Mouse (Mus musculus): ENCODE measurements around the gene Slx4ip. TPM values are rescaled to one million over a fixed set of nuclear protein-coding genes. Genes with fewer than 3 reads are reported as not detected.

The Slx4ip gene
- polyA plus RNA-seq, 1 experiment from 2014 or later = 2.7 TPM

DNA sequence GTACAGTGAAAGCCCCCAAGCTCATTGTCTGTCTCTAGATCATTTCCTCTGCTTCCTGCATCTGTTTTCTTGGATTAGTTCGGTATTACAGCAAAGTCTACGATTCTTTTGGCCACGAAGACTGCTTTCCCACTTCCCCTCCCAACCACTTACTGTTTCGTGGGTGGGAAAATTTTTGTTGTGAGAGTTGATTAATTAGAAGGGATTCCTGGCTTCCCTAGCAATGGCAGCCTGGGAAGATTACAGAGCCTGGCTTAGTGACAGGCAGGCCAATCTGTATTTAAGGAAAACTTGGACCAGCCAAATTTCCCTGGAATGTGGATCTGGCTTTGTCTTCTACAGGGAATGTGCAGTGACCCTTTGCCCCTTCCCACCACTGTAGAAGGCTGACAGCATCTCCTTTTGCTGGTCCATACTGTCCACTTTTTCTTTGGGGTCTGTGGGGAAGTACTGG lies 21.0 kb downstream of the Slx4ip start:
- no peak overlapping the region for H3K4me2 ChIP-seq
- H3K4me1 ChIP-seq (replicated peaks) = peaks cover 9% of the 10 kb centered on the region
- no peaks in the 10 kb centered on the region for H3K36me3 ChIP-seq
- H3K4me3 ChIP-seq (replicated peaks) = no peak overlapping the region
- WGBS (ENCODE audit: insufficient replicate concordance) = 30% methylated on average over 4 of the region's 4 CpGs
- H3K9me3 ChIP-seq (replicated peaks) = no peaks in the 10 kb centered on the region
- no peak overlapping the region for H3K27ac ChIP-seq
- DNase-seq (no peak), ATAC-seq (ENCODE audit: low read depth) (no peak)
- no peak overlapping the region for H3K9ac ChIP-seq
- no peaks in the 10 kb centered on the region for H3K27me3 ChIP-seq

DNA sequence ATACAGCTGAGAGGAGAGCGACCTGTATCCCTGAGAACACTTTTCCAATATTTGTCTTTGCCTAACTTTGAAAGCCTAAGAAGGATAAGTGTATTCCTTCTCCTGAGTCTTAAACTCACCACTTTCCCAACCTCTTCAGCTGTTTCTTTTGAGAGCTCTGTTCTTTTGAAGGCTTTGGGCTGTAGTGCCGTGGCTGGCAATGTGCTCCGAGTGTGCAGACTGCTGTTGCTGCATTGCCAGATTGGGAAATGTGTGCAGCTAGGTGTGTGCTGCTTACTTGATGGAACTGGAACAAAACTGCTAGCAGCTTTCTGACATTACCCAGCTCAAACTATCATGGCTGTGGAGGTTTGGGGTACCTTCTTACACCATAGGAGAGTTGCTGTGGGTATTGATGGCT lies 22.0 kb downstream of the Slx4ip start:
- Histone ChIP-seq H3K4me1 (replicated peaks) (peaks cover 6% of the 10 kb centered on the region), H3K36me3 (no peaks in the 10 kb centered on the region), H3K4me2 (no peak overlapping the region), H3K27ac (no peak overlapping the region), H3K9me3 (replicated peaks) (no peaks in the 10 kb centered on the region), H3K27me3 (no peaks in the 10 kb centered on the region), H3K9ac (no peak overlapping the region), H3K4me3 (replicated peaks) (no peak overlapping the region)
- no peak for ATAC-seq (ENCODE audit: low read depth)
- WGBS (ENCODE audit: insufficient replicate concordance) = 85% methylated on average over 3 of the region's 3 CpGs
- no peak for DNase-seq

GRCm38 (mm10) chr2:136914334-136914902 lies 23.4 kb downstream of the Slx4ip start:
- no peak overlapping the region for H3K4me2 ChIP-seq
- no peak for DNase-seq
- no peak for ATAC-seq (ENCODE audit: low read depth)
- WGBS (ENCODE audit: insufficient replicate concordance) = 61% methylated on average over 3 of the region's 3 CpGs
- no peak overlapping the region for H3K4me3 ChIP-seq (replicated peaks)
- H3K4me1 ChIP-seq (replicated peaks) = peaks cover 5% of the 10 kb centered on the region
- H3K9ac ChIP-seq = no peak overlapping the region
- no peaks in the 10 kb centered on the region for H3K27me3 ChIP-seq
- H3K9me3 ChIP-seq (replicated peaks) = no peaks in the 10 kb centered on the region
- no peak overlapping the region for H3K27ac ChIP-seq
- no peaks in the 10 kb centered on the region for H3K36me3 ChIP-seq

- WGBS (ENCODE audit: insufficient replicate concordance) = 73% methylated on average over 1 of the region's 1 CpGs
- Histone ChIP-seq H3K27me3 (no peaks in the 10 kb centered on the region), H3K27ac (peak overlapping the region; percentile 87; the same call in 1 of the 2 replicates), H3K4me2 (no peak overlapping the region), H3K4me3 (replicated peaks) (no peak overlapping the region), H3K9ac (no peak overlapping the region), H3K9me3 (replicated peaks) (no peaks in the 10 kb centered on the region), H3K4me1 (replicated peaks) (peaks cover 24% of the 10 kb centered on the region), H3K36me3 (no peaks in the 10 kb centered on the region)
- no peak for ATAC-seq (ENCODE audit: low read depth)
- DNase-seq = no peak
These were observed 28.4 kb downstream of the Slx4ip start for GRCm38 (mm10) chr2:136919433-136919832.

- peak overlapping the region; percentile 87 for H3K27ac ChIP-seq
- H3K4me2 ChIP-seq = 0 out of 2 replicates have a peak overlapping the region, but pooled peaks have one; percentile 10
These were observed 29.4 kb downstream of the Slx4ip start for GRCm38 (mm10) chr2:136920257-136920993.

GRCm38 (mm10) chr2:136921003-136921408 lies 30.0 kb downstream of the Slx4ip start:
- H3K27me3 ChIP-seq = no peaks in the 10 kb centered on the region
- peaks cover 24% of the 10 kb centered on the region for H3K4me1 ChIP-seq (replicated peaks)
- H3K27ac ChIP-seq = peak overlapping the region; percentile 87
- 0 out of 2 replicates have a peak overlapping the region, but pooled peaks have one; percentile 10 for H3K4me3 ChIP-seq (replicated peaks)
- 34% methylated on average over 4 of the region's 4 CpGs for WGBS (ENCODE audit: insufficient replicate concordance)
- ATAC-seq (ENCODE audit: low read depth) = peak; percentile 97
- no peaks in the 10 kb centered on the region for H3K9me3 ChIP-seq (replicated peaks)
- no peaks in the 10 kb centered on the region for H3K36me3 ChIP-seq
- DNase-seq = peak; percentile 63
- H3K9ac ChIP-seq = no peak overlapping the region
- H3K4me2 ChIP-seq = peak overlapping the region; percentile 40; the same call in 1 of the 2 replicates

More at GRCm38 (mm10) chr2:136920257-136920993, 29.4 kb downstream of the Slx4ip start:
- no peak overlapping the region for H3K4me3 ChIP-seq (replicated peaks)
- peak; percentile 19; the same call in 1 of the 2 replicates for ATAC-seq (ENCODE audit: low read depth)
- no peaks in the 10 kb centered on the region for H3K9me3 ChIP-seq (replicated peaks)
- H3K27me3 ChIP-seq = no peaks in the 10 kb centered on the region
- H3K9ac ChIP-seq = no peak overlapping the region; the same call in 1 of the 2 replicates
- no peaks in the 10 kb centered on the region for H3K36me3 ChIP-seq
- DNase-seq = no peak
- 56% methylated on average over 3 of the region's 3 CpGs for WGBS (ENCODE audit: insufficient replicate concordance)
- peaks cover 24% of the 10 kb centered on the region for H3K4me1 ChIP-seq (replicated peaks)

GRCm38 (mm10) chr2:136936391-136937288 lies 45.6 kb downstream of the Slx4ip start:
- no peaks in the 10 kb centered on the region for H3K4me1 ChIP-seq (replicated peaks)
- no peak overlapping the region for H3K4me2 ChIP-seq
- 53% methylated on average over 4 of the region's 4 CpGs for WGBS (ENCODE audit: insufficient replicate concordance)
- H3K9ac ChIP-seq = no peak overlapping the region
- no peak overlapping the region for H3K27ac ChIP-seq
- H3K4me3 ChIP-seq (replicated peaks) = no peak overlapping the region
- H3K27me3 ChIP-seq = no peaks in the 10 kb centered on the region
- no peak for ATAC-seq (ENCODE audit: low read depth)
- H3K36me3 ChIP-seq = no peaks in the 10 kb centered on the region
- H3K9me3 ChIP-seq (replicated peaks) = no peaks in the 10 kb centered on the region
- no peak for DNase-seq

DNA sequence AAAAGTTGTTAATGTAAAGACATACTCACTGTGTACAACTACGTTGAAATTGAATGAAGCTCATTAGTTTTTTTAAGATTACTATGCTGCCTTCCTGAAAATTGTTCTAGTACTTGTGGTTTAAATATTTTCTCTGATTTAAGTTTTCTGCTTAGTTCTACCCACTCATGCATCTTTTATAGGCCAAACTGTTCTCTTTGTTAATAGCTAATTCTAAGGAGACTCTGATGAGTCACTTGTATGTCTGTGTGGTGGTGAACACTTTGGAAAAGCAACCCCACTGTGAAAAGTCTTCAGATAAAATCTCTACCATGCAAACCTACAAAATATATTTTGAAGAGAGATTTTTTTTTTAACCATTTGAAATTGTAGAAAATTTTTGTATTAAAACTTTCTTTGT lies 47.2 kb downstream of the Slx4ip start:
- WGBS (ENCODE audit: insufficient replicate concordance) = 56% methylated on average over 1 of the region's 1 CpGs
- H3K9me3 ChIP-seq (replicated peaks) = no peaks in the 10 kb centered on the region
- no peak overlapping the region for H3K4me3 ChIP-seq (replicated peaks)
- H3K27ac ChIP-seq = no peak overlapping the region
- H3K36me3 ChIP-seq = no peaks in the 10 kb centered on the region
- H3K4me1 ChIP-seq (replicated peaks) = no peaks in the 10 kb centered on the region
- no peaks in the 10 kb centered on the region for H3K27me3 ChIP-seq
- H3K4me2 ChIP-seq = no peak overlapping the region
- ATAC-seq (ENCODE audit: low read depth) (no peak), DNase-seq (no peak)
- no peak overlapping the region for H3K9ac ChIP-seq

DNA sequence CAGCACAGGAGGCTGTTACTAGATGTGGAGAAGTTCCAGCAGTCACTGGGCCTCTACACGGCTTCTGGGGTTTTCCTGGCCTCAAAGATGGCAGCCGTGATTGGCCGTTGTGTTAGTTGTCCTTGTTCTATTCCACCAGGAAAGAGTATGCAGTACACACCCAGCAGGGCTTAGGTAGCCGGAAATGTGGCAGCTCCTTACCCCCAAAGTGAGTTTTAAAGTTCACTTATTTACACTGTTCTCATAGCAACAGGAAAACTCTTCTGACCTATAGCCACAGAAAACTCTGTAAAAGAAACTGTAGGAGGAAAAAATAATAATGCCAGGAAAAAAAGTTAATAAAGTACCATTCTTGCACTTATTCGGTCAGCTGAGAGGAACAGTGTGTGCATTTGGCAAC lies 55.3 kb downstream of the Slx4ip start:
- H3K4me2 ChIP-seq = no peak overlapping the region
- peaks cover 8% of the 10 kb centered on the region for H3K4me1 ChIP-seq (replicated peaks)
- WGBS (ENCODE audit: insufficient replicate concordance) = 77% methylated on average over 5 of the region's 5 CpGs
- H3K9me3 ChIP-seq (replicated peaks) = no peaks in the 10 kb centered on the region
- H3K27me3 ChIP-seq = no peaks in the 10 kb centered on the region
- ATAC-seq (ENCODE audit: low read depth) = no peak
- no peak overlapping the region for H3K27ac ChIP-seq
- no peak overlapping the region for H3K9ac ChIP-seq
- no peak overlapping the region for H3K4me3 ChIP-seq (replicated peaks)
- DNase-seq = no peak
- no peaks in the 10 kb centered on the region for H3K36me3 ChIP-seq

GRCm38 (mm10) chr2:136947500-136947899 lies 56.5 kb downstream of the Slx4ip start:
- WGBS (ENCODE audit: insufficient replicate concordance) = 60% methylated on average over 4 of the region's 4 CpGs
- no peaks in the 10 kb centered on the region for H3K9me3 ChIP-seq (replicated peaks)
- H3K27me3 ChIP-seq = no peaks in the 10 kb centered on the region
- no peak overlapping the region for H3K9ac ChIP-seq
- H3K4me1 ChIP-seq (replicated peaks) = peaks cover 18% of the 10 kb centered on the region
- H3K4me3 ChIP-seq (replicated peaks) = no peak overlapping the region
- DNase-seq = no peak
- no peaks in the 10 kb centered on the region for H3K36me3 ChIP-seq
- H3K27ac ChIP-seq = no peak overlapping the region
- ATAC-seq (ENCODE audit: low read depth) = no peak
- no peak overlapping the region for H3K4me2 ChIP-seq

DNA sequence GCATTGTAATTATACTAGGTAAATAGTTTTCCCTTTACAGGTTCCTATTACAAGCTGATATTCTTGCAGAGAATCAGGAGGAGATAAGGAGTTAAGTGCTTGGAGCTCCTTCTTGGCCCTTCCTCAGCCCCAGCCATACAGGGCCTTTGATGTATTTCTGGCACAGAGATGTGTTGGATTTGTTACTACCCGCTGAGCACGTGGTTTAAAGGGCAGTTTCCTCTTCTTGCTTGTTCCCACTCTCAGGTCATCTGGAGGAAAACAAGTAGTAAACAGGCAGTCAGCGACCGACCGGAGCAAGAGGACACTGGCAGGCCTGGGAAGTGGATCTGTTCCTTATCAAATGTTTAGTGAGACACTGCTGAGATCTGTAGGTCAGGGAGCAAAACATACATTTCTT lies 56.9 kb downstream of the Slx4ip start:
- H3K9me3 ChIP-seq (replicated peaks) = no peaks in the 10 kb centered on the region
- WGBS (ENCODE audit: insufficient replicate concordance) = 42% methylated on average over 5 of the region's 5 CpGs
- ATAC-seq (ENCODE audit: low read depth) = no peak
- no peak overlapping the region for H3K4me3 ChIP-seq (replicated peaks)
- no peak overlapping the region for H3K4me2 ChIP-seq
- H3K4me1 ChIP-seq (replicated peaks) = peaks cover 18% of the 10 kb centered on the region
- no peak overlapping the region for H3K9ac ChIP-seq
- no peak for DNase-seq
- no peaks in the 10 kb centered on the region for H3K27me3 ChIP-seq
- no peaks in the 10 kb centered on the region for H3K36me3 ChIP-seq
- H3K27ac ChIP-seq = no peak overlapping the region
